Mouse (Mus musculus): ENCODE measurements around the gene Adgra3. TPM values are rescaled to one million over a fixed set of nuclear protein-coding genes. Genes with fewer than 3 reads are reported as not detected.

Gene Adgra3
- polyA plus RNA-seq, 1 experiment from 2014 or later, result 34.9 TPM

DNA sequence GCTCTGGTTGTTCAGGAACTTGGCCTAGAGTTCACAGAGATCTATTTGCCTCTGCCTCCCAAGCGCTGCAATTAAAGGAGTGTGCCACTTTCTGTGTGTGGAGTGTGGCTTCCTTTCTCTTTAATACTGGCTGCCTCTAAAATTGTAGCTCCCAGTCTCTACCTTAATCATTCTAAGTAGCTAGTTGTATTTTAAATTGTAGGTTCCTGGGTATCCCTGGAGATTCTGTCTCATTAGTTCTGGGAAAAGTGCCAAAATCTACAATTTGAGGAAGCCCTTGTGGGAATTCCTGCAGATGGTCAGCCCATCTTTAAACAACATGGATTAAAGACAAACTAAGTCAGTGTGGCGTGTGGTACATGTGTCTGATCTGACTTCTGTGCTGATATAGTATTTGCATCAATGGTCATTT lies 143.1 kb downstream of the Adgra3 start:
- H3K27me3 ChIP-seq (ENCODE audit: poor library complexity, severe bottlenecking), result no peaks in the 10 kb centered on the region
- no peak overlapping the region for H3K27ac ChIP-seq
- no peaks in the 10 kb centered on the region for H3K4me1 ChIP-seq
- no peaks in the 10 kb centered on the region for H3K9me3 ChIP-seq
- WGBS, result 91% methylated on average over 2 of the region's 2 CpGs
- H3K36me3 ChIP-seq (replicated peaks), result no peaks in the 10 kb centered on the region
- H3K4me3 ChIP-seq, result no peak overlapping the region
- no peak for DNase-seq (ENCODE audit: extremely low spot score, low spot score)
